Mouse (Mus musculus): Measurements from ENCODE around the gene Pla2g16. TPM values are rescaled to one million over a fixed set of nuclear protein-coding genes. Genes with fewer than 3 reads are reported as not detected.
A peak's percentile ranks its signal among the peaks of the same experiment; 100 is the strongest.

Pla2g16 gene
- total RNA-seq, 2 experiments from 2014 or later: 118 to 137 TPM

DNA sequence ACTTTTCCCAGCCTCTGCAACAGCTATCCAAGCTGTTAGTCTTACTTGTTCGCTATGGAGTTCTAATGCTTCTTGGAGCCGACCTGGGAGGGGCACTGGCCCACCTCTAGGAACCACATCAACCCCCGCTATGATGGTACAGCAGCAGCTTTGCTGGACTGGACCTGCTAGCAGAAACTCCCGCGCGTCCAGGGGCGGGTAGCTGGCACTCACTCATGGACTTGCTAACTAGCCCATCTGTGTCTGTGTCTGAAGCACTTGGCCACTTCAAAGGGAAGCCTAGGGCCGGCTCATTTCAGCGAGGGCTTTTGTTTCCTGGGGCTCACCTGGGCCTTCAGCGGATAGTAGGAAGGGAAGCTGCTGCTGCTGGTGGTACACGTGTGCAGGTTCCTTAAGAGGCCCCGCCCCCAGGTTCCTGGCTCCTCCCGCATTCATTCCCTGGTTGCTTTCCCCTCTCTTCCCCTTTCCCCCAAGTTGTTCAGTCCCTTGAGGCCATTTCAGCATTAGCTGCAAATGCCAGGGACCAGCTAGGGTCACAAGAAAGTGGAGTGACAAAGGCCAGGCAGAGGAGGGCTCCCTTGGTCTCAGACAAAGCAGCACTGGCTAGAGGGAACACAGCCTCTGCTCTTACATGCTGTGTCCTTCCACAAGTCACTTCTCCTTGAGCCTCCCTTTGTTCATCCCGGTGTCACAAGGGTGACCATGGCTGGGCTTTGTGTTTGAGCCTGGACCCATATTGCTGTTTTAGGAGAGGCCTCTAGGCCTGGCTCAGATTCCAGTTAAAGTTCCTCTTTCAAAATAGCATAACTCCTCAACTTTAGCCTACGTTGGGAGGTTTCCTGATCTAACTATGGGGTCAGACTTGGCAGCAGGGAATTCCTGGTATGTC lies 49.8 kb downstream of the Pla2g16 start, which contains the start of gene Lgals12:
Lgals12 (minus strand) TSS at position 393 of the 889 bp plus-strand sequence.
- intact Hi-C loops (cut with DNase I): no loop called here
- no peak for DNase-seq

GRCm38 (mm10) chr19:7607690-7608201 lies 50.5 kb downstream of the Pla2g16 start:
- intact Hi-C loops (cut with DNase I): no loop called here
- no peak for DNase-seq

GRCm38 (mm10) chr19:7611942-7612757 lies 54.9 kb downstream of the Pla2g16 start, which contains the start of gene Hrasls5:
TSS of gene Hrasls5 (plus strand) at chr19:7612541.
- DNase-seq: no peak
- intact Hi-C loops (cut with DNase I): loop anchor here (10.0 kb wide), 1 partner anchor 377 kb away; no protein-coding TSS in a partner anchor

DNA sequence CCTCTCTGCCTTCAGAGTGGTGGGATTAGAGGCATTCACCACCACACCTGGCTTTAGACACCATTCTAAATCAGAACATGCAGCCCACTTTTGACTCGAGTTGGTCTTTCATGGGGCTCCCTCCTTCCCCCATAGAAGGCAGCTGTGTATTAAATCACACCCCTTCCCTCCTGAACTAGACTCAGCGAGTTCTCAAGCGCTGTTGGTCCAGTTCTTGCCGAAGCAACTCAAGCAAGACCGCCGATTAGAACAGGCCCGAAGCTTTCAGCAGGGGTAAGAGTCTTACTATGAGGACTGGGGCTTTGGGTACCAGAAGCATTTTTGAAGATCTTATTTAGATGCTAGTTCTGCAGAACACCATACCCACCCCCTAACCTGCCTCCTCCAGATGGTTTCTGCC lies 55.9 kb downstream of the Pla2g16 start:
- DNase-seq: no peak
- intact Hi-C loops (cut with DNase I): loop anchor here (10.0 kb wide), 1 partner anchor 378 kb away; no protein-coding TSS in a partner anchor

DNA sequence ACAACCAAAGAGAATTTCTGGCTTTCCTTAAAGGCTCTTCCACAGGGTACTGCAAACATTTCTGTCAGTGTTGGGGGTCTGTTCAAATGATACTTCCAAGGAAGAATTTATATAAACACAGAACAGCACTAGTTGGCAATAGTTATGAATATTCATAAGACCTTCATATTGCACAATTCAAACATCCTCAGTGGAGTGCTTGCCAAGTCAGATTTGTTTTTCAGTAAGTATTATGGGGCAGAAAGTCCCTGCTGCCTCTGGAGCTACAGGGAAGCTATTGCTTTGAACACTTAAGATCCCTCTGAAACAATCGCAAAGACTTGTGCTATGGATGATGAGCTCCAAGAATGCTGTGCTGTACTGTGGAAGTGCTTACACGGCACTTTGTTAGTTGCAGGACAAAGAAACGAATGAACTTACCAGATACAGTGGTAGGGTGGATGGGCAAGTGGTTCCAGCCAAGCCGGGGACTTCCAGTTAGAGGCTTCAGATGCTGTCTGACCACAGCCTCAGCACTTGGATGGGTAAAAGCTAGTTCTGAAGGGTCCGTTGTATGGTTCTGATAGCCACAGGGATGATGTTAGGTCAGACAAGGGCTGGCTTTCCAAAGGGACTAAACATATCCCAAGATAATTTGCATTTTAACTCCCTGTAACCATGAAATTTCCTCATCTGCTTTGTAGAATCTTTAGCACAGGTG lies 59.1 kb downstream of the Pla2g16 start:
- intact Hi-C loops (cut with DNase I): loop anchor here (5.0 to 10.0 kb wide), 2 partner anchors 174 to 382 kb away; no protein-coding TSS in a partner anchor
- DNase-seq: no peak

GRCm38 (mm10) chr19:7617085-7617484 lies 59.8 kb downstream of the Pla2g16 start:
- intact Hi-C loops (cut with DNase I): loop anchor here (1.0 to 10.0 kb wide), 3 partner anchors 88 to 382 kb away; no protein-coding TSS in a partner anchor
- DNase-seq: no peak

DNA sequence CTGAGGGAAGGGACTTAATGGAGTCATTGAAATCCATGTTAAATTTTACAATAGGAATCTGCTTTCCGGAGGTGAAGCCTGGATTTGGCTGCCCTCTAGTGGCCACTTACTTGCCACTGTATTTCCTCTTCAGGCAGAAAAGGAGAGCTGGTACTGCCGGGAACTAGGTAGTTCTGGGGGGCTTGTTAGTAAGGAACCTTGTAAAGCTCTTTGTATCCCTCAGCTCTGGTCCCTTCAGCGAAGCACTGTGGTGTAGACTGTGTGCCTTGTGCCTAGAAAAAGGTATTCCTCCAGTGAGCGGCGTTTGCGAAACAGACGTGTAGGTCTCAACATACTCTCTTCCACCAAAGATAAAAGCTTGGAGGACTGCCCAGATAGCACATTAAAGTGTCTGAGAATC lies 60.4 kb downstream of the Pla2g16 start:
- DNase-seq: peak; percentile 51 to 72
- intact Hi-C loops (cut with DNase I): loop anchor here (1.0 to 10.0 kb wide), 3 partner anchors 88 to 383 kb away; no protein-coding TSS in a partner anchor

DNA sequence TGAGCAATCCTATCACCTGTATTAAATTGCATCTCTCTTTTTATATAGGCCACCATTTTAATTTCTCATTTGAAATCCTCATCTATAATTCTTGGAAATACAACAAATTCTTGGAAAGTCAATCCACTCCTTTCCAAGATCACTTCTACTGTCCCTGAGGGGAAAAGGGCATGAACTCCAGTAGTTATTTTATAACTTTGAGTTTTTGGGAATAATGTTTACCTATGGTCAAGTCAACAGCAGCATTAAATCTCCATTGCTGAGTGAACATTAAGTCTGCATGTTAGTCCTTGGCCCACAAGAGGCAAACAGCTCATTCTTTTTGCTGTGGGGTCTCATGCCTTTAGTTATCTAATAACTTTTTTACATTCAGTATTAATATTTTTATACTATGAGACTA lies 75.8 kb downstream of the Pla2g16 start:
- intact Hi-C loops (cut with DNase I): no loop called here

GRCm38 (mm10) chr19:7633786-7634185 lies 76.5 kb downstream of the Pla2g16 start:
- intact Hi-C loops (cut with DNase I): no loop called here
- no peak for DNase-seq

More for the DNA sequence above, 75.8 kb downstream of the Pla2g16 start:
- DNase-seq: no peak

Other genes with a start within 250 kb of the Pla2g16 start
- gene Mark2, start 215.6 kb upstream of the Pla2g16 start, total RNA-seq (2021): 10 to 100 TPM; 42.8 to 51.2 TPM
- gene Spindoc, start 174.5 kb upstream of the Pla2g16 start, total RNA-seq (2021): 10 to 100 TPM; 13.1 to 13.4 TPM
- gene 2700081O15Rik, start 139.8 kb upstream of the Pla2g16 start, total RNA-seq (2021): 10 to 100 TPM; 15.3 to 17.7 TPM
- 10 to 100 TPM; 75.7 to 76.9 TPM for gene Rtn3, start 74.2 kb upstream of the Pla2g16 start, total RNA-seq (2021)
- 10 to 100 TPM; 17.2 to 20.1 TPM for gene Atl3, start 63.4 kb upstream of the Pla2g16 start, total RNA-seq (2021)
- under 1 TPM in 1 of 2 experiments, not detected in 1; 0.78 TPM for gene Lgals12, start 49.7 kb downstream of the Pla2g16 start, total RNA-seq (2021)
- gene Hrasls5, start 55.1 kb downstream of the Pla2g16 start, total RNA-seq (2021): not detected
- gene Slc22a19, start 153.9 kb downstream of the Pla2g16 start, total RNA-seq (2021): not detected
- not detected for gene Slc22a26, start 245.2 kb downstream of the Pla2g16 start, total RNA-seq (2021)

Measured in heart, postnatal 36 days (tissue).